Mouse (Mus musculus) erythroblast, embryonic 14.5 days (primary cell): Measurements from ENCODE around the gene Large2.

Source experiments
- GATA1 ChIP-seq: IDR thresholded peaks from 2 replicates; pipeline ENCODE4 v1.6.1; 2012; ENCODE audit warnings: low read length, inconsistent platforms, mixed read lengths
- TAL1 ChIP-seq: IDR thresholded peaks from 3 replicates; pipeline ENCODE4 v1.6.1; 2012; ENCODE audit warnings: low read length, inconsistent platforms, mixed read lengths

DNA sequence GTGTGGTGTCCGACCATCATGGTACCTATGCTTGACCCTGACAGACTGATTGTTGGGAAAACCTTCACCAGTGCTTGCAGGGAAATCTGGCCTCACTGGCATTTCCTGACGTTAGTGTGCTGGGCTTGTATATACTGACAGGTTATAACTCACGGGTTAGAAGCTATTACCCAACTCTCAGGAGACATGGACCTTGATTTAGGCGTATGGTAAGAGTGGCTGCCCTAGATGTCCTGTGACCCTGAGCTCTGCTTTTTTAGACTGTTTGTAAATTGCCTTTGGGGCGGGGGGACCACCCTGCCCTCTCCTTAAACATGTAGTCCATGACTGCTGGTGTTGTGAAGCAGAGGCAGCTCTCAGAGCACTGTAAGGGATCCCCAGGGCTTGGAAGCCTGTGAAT lies 24.0 kb downstream of the Large2 start:
- TF ChIP-seq GATA1 (no peak), TAL1 (no peak)
